ENCODE assay signal across 22 mouse cellular contexts in genomic region chr12:116276961-116277360, GRCm38 (mm10). TPM values are rescaled to one million over a fixed set of nuclear protein-coding genes. Genes with fewer than 3 reads are reported as not detected.
"Had no signal": no experiment of that assay in that cellular context is flagged by ENCODE, and none has a peak within 500 bp of the region (broad histone marks: within the 10 kb centered on the region; RNA-seq: fewer than 3 reads in every experiment).

No protein-coding gene starts in this region.

- H3K9ac ChIP-seq: limb, embryonic 13.5 days; neural tube, embryonic 15.5 days had no signal

- H3K36me3 ChIP-seq: limb, embryonic 13.5 days; midbrain, embryonic 10.5 days; neural tube, embryonic 15.5 days had no signal

- ATAC-seq: intestine, postnatal 0 days had no signal

- H3K27ac ChIP-seq: kidney, postnatal 0 days; limb, embryonic 13.5 days; midbrain, embryonic 10.5 days; neural tube, embryonic 15.5 days; stomach, postnatal 0 days had no signal

- H3K27me3 ChIP-seq: limb, embryonic 13.5 days; neural tube, embryonic 15.5 days had no signal

- DNase-seq: kidney, adult 9 months; left cerebral cortex, postnatal 4 days; lung, adult 18-20 months; midbrain, embryonic 14.5 days; right cerebral cortex, adult 18-20 months; right cerebral cortex, postnatal 25 days; thymus, postnatal 14 days had no signal

- H3K4me3 ChIP-seq: limb, embryonic 13.5 days; midbrain, embryonic 10.5 days; myocyte; neural tube, embryonic 15.5 days had no signal

- H3K4me2 ChIP-seq: limb, embryonic 13.5 days; neural tube, embryonic 15.5 days had no signal

- H3K9me3 ChIP-seq: limb, embryonic 13.5 days; midbrain, embryonic 10.5 days; neural tube, embryonic 15.5 days had no signal

RNA-seq across cellular contexts. Expression of gene Gm11027, which starts 1.8 kb away (rescaled TPM):
- total RNA-seq: layer of hippocampus, adult 8-10 months; layer of hippocampus, postnatal 14 days; left cerebral cortex, adult 18-20 months; left cerebral cortex, postnatal 10 days; left cerebral cortex, postnatal 4 days had no signal
- polyA plus RNA-seq: intestine, postnatal 0 days; kidney, postnatal 0 days; large intestine, adult 2 months; limb, embryonic 13.5 days; lung, embryonic 16.5 days; midbrain, embryonic 10.5 days; midbrain, embryonic 14.5 days; myocyte; neural tube, embryonic 11.5 days; neural tube, embryonic 15.5 days; small intestine, adult 2 months; stomach, postnatal 0 days had no signal
